Mouse (Mus musculus) lung, adult 2 months (tissue): ENCODE measurements around the gene Hsf3. TPM values are rescaled to one million over a fixed set of nuclear protein-coding genes. Genes with fewer than 3 reads are reported as not detected.

ENCODE experiments used
- DNase-seq: peaks from one replicate; pipeline ENCODE4 v3.0.0; 2022
- H3K4me1 ChIP-seq: fragments of 200-500 bp; 2 replicates; pipeline ENCODE4 v1.6.1; 2011; ENCODE audit warnings: low read length; ENCODE audit not compliant: control insufficient read depth, insufficient read depth
- H3K4me3 ChIP-seq: fragments of 200-500 bp; replicated peaks from 2 replicates; pipeline ENCODE3; 2011; ENCODE audit warnings: low read depth, mild to moderate bottlenecking, control low read depth, low read length; ENCODE audit errors: extremely low read depth
- CTCF ChIP-seq: fragments of 200-500 bp; IDR thresholded peaks from 2 replicates; pipeline ENCODE4 v1.5.1; 2011; ENCODE audit warnings: mild to moderate bottlenecking, low read length, control low read depth; ENCODE audit not compliant: insufficient read depth
- POLR2A ChIP-seq: fragments of 200-500 bp; IDR thresholded peaks from 2 replicates; pipeline ENCODE4 v1.6.1; 2011; ENCODE audit warnings: low read depth, mild to moderate bottlenecking, control low read depth, low read length, borderline replicate concordance; ENCODE audit errors: extremely low read depth
- polyA plus RNA-seq: library from polyadenylated mRNA; depleted of rRNA; stranded (reverse); fragments of >200 nt; gene quantifications from 2 replicates; pipeline ENCODE4 v1.2.3, GENCODE M21; 2012; rRNA removed

Gene Hsf3
- polyA plus RNA-seq, 1 experiment: not detected

DNA sequence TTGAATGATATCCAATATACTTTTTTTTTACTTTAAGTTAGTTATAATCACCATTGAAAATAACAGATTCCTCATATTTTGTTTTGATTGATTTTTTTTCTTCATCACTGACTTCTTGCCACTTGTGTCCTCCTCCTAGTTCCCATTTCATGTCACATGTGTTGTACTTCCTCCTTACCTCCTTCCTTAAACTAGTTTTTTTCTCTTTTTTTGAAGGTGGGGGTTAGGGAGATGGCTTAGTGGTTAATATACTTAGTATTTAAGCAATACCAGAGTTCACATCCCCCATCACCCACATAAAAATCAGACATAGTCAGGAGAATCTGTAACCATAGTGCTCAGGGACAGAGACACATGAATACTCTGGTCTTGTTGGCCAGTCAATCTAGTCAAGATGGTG is 199.6 kb downstream of the Hsf3 start:
- H3K4me1 ChIP-seq: no peaks in the 10 kb centered on the region
- no peak for TF ChIP-seq CTCF
- TF ChIP-seq POLR2A: no peak
- H3K4me3 ChIP-seq: no peak overlapping the region
- DNase-seq: no peak

Other genes with a start within 250 kb of the Hsf3 start
- gene Vsig4, start 162.9 kb downstream of the Hsf3 start, polyA plus RNA-seq: 0.42 TPM in 1 of 2 replicates, not detected in the other
- 3.4 and 4.2 TPM in 2 replicates for gene Heph, start 935 bp downstream of the Hsf3 start, polyA plus RNA-seq